21 mouse cellular contexts compared by ENCODE assay signal in the genomic region with DNA sequence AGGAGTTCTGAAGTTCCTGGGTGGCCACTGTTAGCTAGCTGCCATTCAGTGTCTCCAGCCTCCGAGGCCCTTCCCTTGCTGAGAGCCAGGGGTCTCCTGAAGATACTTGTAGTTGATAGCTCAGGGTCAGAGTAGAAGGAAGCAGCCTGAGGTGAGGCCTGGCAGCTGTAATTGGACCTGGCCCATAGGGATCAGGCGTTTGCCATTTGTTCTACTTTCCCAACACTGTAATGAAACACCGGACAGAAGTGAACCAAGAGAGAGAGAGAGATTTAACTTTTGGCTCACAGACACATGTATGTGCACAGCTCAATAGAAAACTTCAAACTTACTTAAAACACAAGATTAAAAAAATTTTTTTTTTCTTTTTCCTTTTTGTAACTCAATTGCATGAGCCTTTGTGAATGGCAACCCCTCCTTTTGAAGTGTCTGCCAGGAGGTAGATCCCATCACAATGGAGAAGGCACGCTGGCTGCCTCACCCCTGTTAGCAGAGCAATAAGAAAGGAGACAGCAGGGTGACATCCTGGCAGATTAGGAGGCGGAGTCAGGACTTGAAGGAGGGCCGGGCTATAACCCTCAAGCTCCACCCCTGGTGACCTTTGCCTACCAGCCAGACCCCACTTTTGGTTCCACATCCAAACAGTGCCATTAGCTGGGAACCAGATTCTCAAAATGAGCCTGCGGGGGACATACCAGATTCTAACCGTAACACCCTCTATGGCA. TPM values are rescaled to one million over a fixed set of nuclear protein-coding genes. Genes with fewer than 3 reads are reported as not detected.
DNase-seq lines count a peak whose midpoint lies in the region; ATAC-seq and TF ChIP-seq lines count a peak whose summit lies in the region.
"Had no signal": no experiment of that assay in that cellular context is flagged by ENCODE, and none has a peak within 500 bp of the region (broad histone marks: within the 10 kb centered on the region; RNA-seq: fewer than 3 reads in every experiment).

No protein-coding gene starts in this region.

- H3K9me3 ChIP-seq in forebrain, embryonic 13.5 days (replicated peaks) = no peaks in the 10 kb centered on the region
- H3K9me3 ChIP-seq in forebrain, postnatal 0 days (ENCODE audit: low read length) = no peaks in the 10 kb centered on the region; the same call in 1 of the 2 replicates
- 0 out of 2 replicates have a peak, but pooled peaks cover 2% of the 10 kb centered on the region for H3K9me3 ChIP-seq in midbrain, embryonic 10.5 days (replicated peaks)
- H3K9me3 ChIP-seq in midbrain, embryonic 13.5 days = no peaks in the 10 kb centered on the region
- H3K9me3 ChIP-seq: limb, embryonic 15.5 days; neural tube, embryonic 12.5 days had no signal

- ATAC-seq in forebrain, embryonic 13.5 days = no peak
- no peak for ATAC-seq in forebrain, postnatal 0 days
- ATAC-seq in midbrain, embryonic 13.5 days = no peak
- ATAC-seq in granulocyte monocyte progenitor cell, adult 5-6 weeks (replicated peaks; ENCODE audit: poor library complexity, severe bottlenecking) = no peak

- no peaks in the 10 kb centered on the region for H3K27me3 ChIP-seq in forebrain, embryonic 13.5 days
- H3K27me3 ChIP-seq in forebrain, postnatal 0 days (ENCODE audit: insufficient read depth, low read length) = no peaks in the 10 kb centered on the region
- peaks cover 13% of the 10 kb centered on the region for H3K27me3 ChIP-seq in midbrain, embryonic 10.5 days (ENCODE audit: low read depth, poor library complexity, severe bottlenecking)
- H3K27me3 ChIP-seq in midbrain, embryonic 13.5 days = no peaks in the 10 kb centered on the region; the same call in none of the 2 replicates
- H3K27me3 ChIP-seq: limb, embryonic 15.5 days; neural tube, embryonic 12.5 days had no signal

- DNase-seq in forebrain, postnatal 0 days = no peak
- DNase-seq in midbrain, embryonic 10.5 days (ENCODE audit: low spot score) = no peak
- peak; percentile 92 for DNase-seq in ZHBTc4 (ENCODE audit: low read depth, low spot score)
- no peak for DNase-seq in adrenal gland, postnatal 36 days
- DNase-seq: adrenal gland, postnatal 10 days; B cell, adult 2 months; cerebellum, adult 2 months; gastrocnemius, postnatal 25 days; heart, postnatal 10 days; kidney, adult 9 months; kidney, postnatal 36 days; layer of hippocampus, adult 9-11 months; lung, embryonic 14.5 days; spleen, adult 18-20 months; thymus, adult 18-20 months had no signal

- 24% methylated on average over 8 of the region's 8 CpGs for WGBS in forebrain, embryonic 13.5 days
- WGBS in forebrain, postnatal 0 days = 40% methylated on average over 8 of the region's 8 CpGs
- WGBS in midbrain, embryonic 10.5 days = 15% methylated on average over 8 of the region's 8 CpGs
- 18% methylated on average over 8 of the region's 8 CpGs for WGBS in midbrain, embryonic 13.5 days

- H3K9ac ChIP-seq in forebrain, embryonic 13.5 days = no peak overlapping the region
- no peak overlapping the region for H3K9ac ChIP-seq in forebrain, postnatal 0 days
- no peak overlapping the region for H3K9ac ChIP-seq in midbrain, embryonic 13.5 days (replicated peaks)
- H3K9ac ChIP-seq: limb, embryonic 15.5 days; lung, embryonic 14.5 days; neural tube, embryonic 12.5 days had no signal

- no peak overlapping the region for H3K4me2 ChIP-seq in forebrain, embryonic 13.5 days
- no peak overlapping the region for H3K4me2 ChIP-seq in forebrain, postnatal 0 days (ENCODE audit: low read depth)
- H3K4me2 ChIP-seq in midbrain, embryonic 13.5 days (replicated peaks) = no peak overlapping the region
- H3K4me2 ChIP-seq: limb, embryonic 15.5 days; lung, embryonic 14.5 days; neural tube, embryonic 12.5 days had no signal

- no peak overlapping the region for H3K4me3 ChIP-seq in forebrain, embryonic 13.5 days
- H3K4me3 ChIP-seq in forebrain, postnatal 0 days (ENCODE audit: low read depth, low read length) = no peak overlapping the region
- H3K4me3 ChIP-seq in midbrain, embryonic 10.5 days = no peak overlapping the region
- H3K4me3 ChIP-seq in midbrain, embryonic 13.5 days (replicated peaks) = no peak overlapping the region
- H3K4me3 ChIP-seq: limb, embryonic 15.5 days; neural tube, embryonic 12.5 days had no signal

- H3K36me3 ChIP-seq in forebrain, embryonic 13.5 days (ENCODE audit: poor library complexity, severe bottlenecking) = no peaks in the 10 kb centered on the region
- no peaks in the 10 kb centered on the region for H3K36me3 ChIP-seq in forebrain, postnatal 0 days (ENCODE audit: insufficient read depth)
- H3K36me3 ChIP-seq in midbrain, embryonic 10.5 days = no peaks in the 10 kb centered on the region
- H3K36me3 ChIP-seq in midbrain, embryonic 13.5 days = no peaks in the 10 kb centered on the region
- H3K36me3 ChIP-seq: G1E; limb, embryonic 15.5 days; neural tube, embryonic 12.5 days had no signal

- peaks cover 45% of the 10 kb centered on the region for H3K4me1 ChIP-seq in forebrain, embryonic 13.5 days
- H3K4me1 ChIP-seq in forebrain, postnatal 0 days (ENCODE audit: insufficient read depth) = peaks cover 18% of the 10 kb centered on the region
- peaks cover 76% of the 10 kb centered on the region for H3K4me1 ChIP-seq in midbrain, embryonic 10.5 days
- peaks cover 55% of the 10 kb centered on the region for H3K4me1 ChIP-seq in midbrain, embryonic 13.5 days (replicated peaks)

- no peak for TF ChIP-seq CTCF in forebrain, postnatal 0 days (IDR thresholded peaks at IDR 0.05; ENCODE audit: low read depth)

- peak overlapping the region; percentile 55; the same call in 1 of the 2 replicates for H3K27ac ChIP-seq in forebrain, embryonic 13.5 days
- H3K27ac ChIP-seq in forebrain, postnatal 0 days (ENCODE audit: low read depth, low read length) = no peak overlapping the region
- peak overlapping the region; percentile 70 for H3K27ac ChIP-seq in midbrain, embryonic 10.5 days (replicated peaks)
- no peak overlapping the region for H3K27ac ChIP-seq in midbrain, embryonic 13.5 days
- H3K27ac ChIP-seq: limb, embryonic 15.5 days; neural tube, embryonic 12.5 days had no signal

RNA-seq across cellular contexts. Expression of a gene that starts 19.7 kb away (rescaled TPM):
- polyA plus RNA-seq in forebrain, embryonic 13.5 days (2015; fragmentation: Nextera tagmentation; extraction: Ambion mirVana) = 44.4 and 45.2 TPM in 2 replicates
- 423 and 513 TPM in 2 replicates for total RNA-seq in forebrain, postnatal 0 days (2014; rRNA removed)
- polyA plus RNA-seq in forebrain, postnatal 0 days (2015; fragmentation: Nextera tagmentation; extraction: Ambion mirVana) = 76.8 and 80.3 TPM in 2 replicates
- polyA plus RNA-seq in midbrain, embryonic 10.5 days (2016; fragmentation: Nextera tagmentation; extraction: Ambion mirVana) = 7.5 and 11.2 TPM in 2 replicates
- 50.2 and 52.1 TPM in 2 replicates for polyA plus RNA-seq in midbrain, embryonic 13.5 days (2015; fragmentation: Nextera tagmentation; extraction: Ambion mirVana)
- total RNA-seq in granulocyte monocyte progenitor cell, adult 5-6 weeks (2014; fragmentation: Nextera tagmentation) = 1.3 and 3.8 TPM in 2 replicates
- total RNA-seq in granulocyte monocyte progenitor cell, adult 5-6 weeks (2017) = 2.4 and 2.5 TPM in 2 replicates
- 10 to 100 TPM in 1 of 2 experiments, 1 to 10 TPM in 1; 8.3 to 10.2 TPM for total RNA-seq in adrenal gland, postnatal 36 days (2021)

Comparison
In these comparisons a context has a peak if more than half of its experiments do, and no peak if none do; other contexts are left out.
1. H3K27ac ChIP-seq: peak in forebrain, embryonic 13.5 days (single experiment) and midbrain, embryonic 10.5 days (single experiment); none in forebrain, postnatal 0 days (single experiment) and midbrain, embryonic 13.5 days (single experiment).